Mouse (Mus musculus) kidney, postnatal 0 days (tissue): Measurements from ENCODE around the gene Ehbp1l1. TPM values are rescaled to one million over a fixed set of nuclear protein-coding genes. Genes with fewer than 3 reads are reported as not detected.

Experiments used
- ATAC-seq: fragments of 200-750 bp; cut with Nextera tagmentation; replicated peaks from 2 replicates; pipeline ENCODE4 v1.8.0; 2017; ENCODE audit warnings: low read depth, moderate number of reproducible peaks, moderate TSS enrichment, moderate library complexity; ENCODE audit not compliant: low FRiP score
- DNase-seq: peaks from one replicate; pipeline ENCODE4 v3.0.0-alpha.2; 2016; ENCODE audit warnings: low spot score
- H3K27ac ChIP-seq: fragments of 300-500 bp; sonication (generic); 2 replicates; pipeline ENCODE4 v1.5.1; 2014; ENCODE audit warnings: mild to moderate bottlenecking
- H3K27me3 ChIP-seq: fragments of 300-500 bp; sonication (generic); 2 replicates; pipeline ENCODE4 v1.6.1; 2014; ENCODE audit warnings: low read length, mixed read lengths; ENCODE audit not compliant: insufficient read depth
- H3K36me3 ChIP-seq: fragments of 300-500 bp; sonication (generic); 2 replicates; pipeline ENCODE4 v1.6.1; 2014; ENCODE audit warnings: low read length, mixed read lengths; ENCODE audit not compliant: insufficient read depth
- H3K4me1 ChIP-seq: fragments of 300-500 bp; sonication (generic); replicated peaks from 2 replicates; pipeline ENCODE4 v1.6.1; 2014; ENCODE audit warnings: antibody characterized with exemption, low read length, mixed read lengths; ENCODE audit not compliant: insufficient read depth
- H3K4me2 ChIP-seq: fragments of 300-500 bp; sonication (generic); 2 replicates; pipeline ENCODE4 v1.6.1; 2014; ENCODE audit warnings: mild to moderate bottlenecking, low read length, moderate library complexity, mixed read lengths
- H3K4me3 ChIP-seq: fragments of 300-500 bp; sonication (generic); replicated peaks from 2 replicates; pipeline ENCODE4 v1.5.1; 2014; ENCODE audit warnings: low read depth, low read length
- H3K9ac ChIP-seq: fragments of 300-500 bp; sonication (generic); 2 replicates; pipeline ENCODE4 v1.6.1; 2014; ENCODE audit warnings: low read depth, low read length
- H3K9me3 ChIP-seq: fragments of 300-500 bp; sonication (generic); replicated peaks from 2 replicates; pipeline ENCODE4 v1.6.1; 2016; ENCODE audit warnings: low read length, inconsistent platforms, mixed read lengths
- CTCF ChIP-seq: IDR thresholded peaks from 2 replicates; pipeline ENCODE4 v1.5.1; 2016; ENCODE audit warnings: antibody characterized with exemption, low read depth, mild to moderate bottlenecking, moderate library complexity
- WGBS: fragments of 180-500 bp; shearing (Covaris S2); extraction: QIAGEN DNeasy Blood & Tissue Kit; methylation state at CpG from one replicate; pipeline ENCODE4 v1.1.7; 2014; 5-methylcytosine and 5-hydroxymethylcytosine counted together
- polyA plus RNA-seq: library from polyadenylated mRNA; unstranded; fragments of >200 nt; fragmentation: Nextera tagmentation; extraction: Ambion mirVana; gene quantifications from 2 replicates; pipeline ENCODE4 v1.2.1, GENCODE M21; 2015

Ehbp1l1 gene
- polyA plus RNA-seq, 1 experiment from 2014 or later: 14.3 TPM

DNA sequence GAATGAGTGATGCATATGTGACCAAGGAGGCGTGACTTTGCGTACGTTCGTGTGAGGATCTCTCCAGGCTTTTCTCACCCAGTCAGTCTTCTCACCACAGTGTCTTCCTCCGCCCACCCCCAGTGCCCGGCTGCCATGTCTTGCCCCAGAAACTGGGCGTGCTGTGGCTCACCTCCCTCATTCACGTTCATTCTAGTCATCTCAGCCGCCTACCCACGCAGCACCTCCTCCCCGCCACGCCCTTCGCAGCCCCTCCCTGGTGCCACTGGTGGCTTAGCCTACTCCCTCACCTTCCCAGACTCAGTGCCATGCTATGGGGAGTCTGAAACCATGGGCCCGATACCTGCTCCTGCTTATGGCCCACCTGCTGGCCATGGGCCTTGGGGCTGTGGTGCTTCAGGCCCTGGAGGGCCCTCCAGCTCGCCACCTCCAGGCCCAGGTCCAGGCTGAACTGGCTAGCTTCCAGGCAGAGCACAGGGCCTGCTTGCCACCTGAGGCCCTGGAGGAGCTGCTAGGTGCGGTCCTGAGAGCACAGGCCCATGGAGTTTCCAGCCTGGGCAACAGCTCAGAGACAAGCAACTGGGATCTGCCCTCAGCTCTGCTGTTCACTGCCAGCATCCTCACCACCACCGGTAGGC lies 21.8 kb downstream of the Ehbp1l1 start, which contains the start of gene Kcnk7:
Kcnk7 (plus strand) TSS at position 205 of the 638 bp plus-strand sequence.
- H3K9ac ChIP-seq: no peak within 1 kb of the TSS
- H3K4me1 ChIP-seq: 0 out of 2 replicates have a peak, but pooled peaks cover 6% of the 10 kb centered on the region
- DNase-seq (no peak), ATAC-seq (no peak)
- 71% methylated on average over 17 of the region's 17 CpGs for WGBS
- H3K9me3 ChIP-seq: no peaks in the 10 kb centered on the region
- TF ChIP-seq CTCF: no peak
- no peak within 1 kb of the TSS for H3K4me3 ChIP-seq
- peaks cover 34% of the 10 kb centered on the region for H3K36me3 ChIP-seq
- H3K27me3 ChIP-seq: no peaks in the 10 kb centered on the region
- H3K27ac ChIP-seq: peak within 1 kb of the TSS; percentile 33
- no peak within 1 kb of the TSS for H3K4me2 ChIP-seq

- Histone ChIP-seq H3K9me3 (no peaks in the 10 kb centered on the region), H3K27ac (no peak overlapping the region), H3K9ac (no peak overlapping the region), H3K4me3 (no peak overlapping the region), H3K36me3 (peaks cover 62% of the 10 kb centered on the region), H3K4me1 (peaks cover 21% of the 10 kb centered on the region), H3K27me3 (no peaks in the 10 kb centered on the region), H3K4me2 (no peak overlapping the region)
- WGBS: 30% methylated on average over 41 of the region's 41 CpGs
- no peak for TF ChIP-seq CTCF
- peak; percentile 62 for ATAC-seq
- DNase-seq: peak; percentile 44
Measured at GRCm38 (mm10) chr19:5695849-5696462, 30.2 kb downstream of the Ehbp1l1 start.

DNA sequence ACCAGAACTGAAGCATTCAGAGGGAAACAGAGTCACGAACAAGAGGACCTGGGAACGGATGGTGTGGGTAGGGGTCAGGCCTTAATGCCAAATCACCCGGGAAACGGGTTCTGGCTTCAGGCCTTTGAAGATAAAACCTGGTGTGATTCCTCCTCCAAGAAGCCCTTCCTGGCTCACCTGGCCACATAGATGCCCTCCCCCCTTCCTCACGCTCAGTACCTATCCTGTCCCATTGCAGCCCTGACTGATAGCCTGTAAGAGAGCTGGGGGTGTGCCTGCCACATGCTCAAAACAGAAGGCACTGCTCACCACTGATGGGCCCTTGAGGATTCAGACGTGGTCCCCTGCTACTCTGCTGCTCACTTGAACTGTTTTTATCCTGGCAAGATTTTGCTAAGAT lies 32.3 kb downstream of the Ehbp1l1 start:
- Histone ChIP-seq H3K4me3 (no peak overlapping the region), H3K27ac (no peak overlapping the region), H3K4me1 (peaks cover 28% of the 10 kb centered on the region), H3K27me3 (no peaks in the 10 kb centered on the region), H3K9ac (no peak overlapping the region; the same call in 1 of the 2 replicates), H3K36me3 (peaks cover 47% of the 10 kb centered on the region), H3K9me3 (no peaks in the 10 kb centered on the region), H3K4me2 (peak overlapping the region; percentile 100; the same call in 1 of the 2 replicates)
- no peak for TF ChIP-seq CTCF
- ATAC-seq: no peak
- no peak for DNase-seq
- 79% methylated on average over 6 of the region's 6 CpGs for WGBS

DNA sequence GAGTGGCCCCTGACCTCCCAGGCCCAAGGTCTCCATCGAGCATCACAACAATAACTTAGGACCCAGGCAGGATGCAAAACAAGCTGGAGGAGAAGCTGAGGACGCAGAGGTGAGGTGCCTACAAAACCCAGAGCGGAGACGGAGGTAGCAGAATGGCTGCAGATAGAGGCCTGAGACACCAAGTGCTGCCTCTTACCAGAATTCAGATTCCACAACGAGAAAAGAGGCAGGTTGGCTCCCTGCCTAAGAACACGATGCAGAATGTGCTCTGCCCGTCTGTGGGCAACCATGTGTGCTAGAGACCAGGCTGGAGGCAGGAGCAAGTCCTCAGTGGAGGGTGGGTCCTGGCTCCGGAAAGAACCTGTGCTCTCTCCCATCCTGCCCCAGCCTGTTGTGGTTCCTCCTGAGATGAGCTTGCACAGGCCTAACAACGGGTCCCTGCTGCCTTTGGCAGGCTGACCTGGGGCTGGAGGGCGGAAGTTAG lies 33.2 kb downstream of the Ehbp1l1 start:
- DNase-seq (no peak), ATAC-seq (no peak)
- 54% methylated on average over 10 of the region's 10 CpGs for WGBS
- Histone ChIP-seq H3K27ac (peak overlapping the region; percentile 96), H3K4me1 (peaks cover 28% of the 10 kb centered on the region), H3K27me3 (no peaks in the 10 kb centered on the region), H3K4me3 (peak overlapping the region; percentile 92), H3K4me2 (peak overlapping the region; percentile 100), H3K9me3 (no peaks in the 10 kb centered on the region), H3K36me3 (peaks cover 40% of the 10 kb centered on the region), H3K9ac (peak overlapping the region; percentile 86)
- TF ChIP-seq CTCF: no peak

- peak overlapping the region; percentile 96 for H3K27ac ChIP-seq
- TF ChIP-seq CTCF: no peak
- H3K9ac ChIP-seq: peak overlapping the region; percentile 86
- peak; percentile 73 for DNase-seq
- WGBS: 45% methylated on average over 10 of the region's 10 CpGs
- H3K36me3 ChIP-seq: peaks cover 33% of the 10 kb centered on the region
- peak overlapping the region; percentile 92 for H3K4me3 ChIP-seq
- H3K4me2 ChIP-seq: peak overlapping the region; percentile 100
- H3K9me3 ChIP-seq: no peaks in the 10 kb centered on the region
- no peak for ATAC-seq
- H3K4me1 ChIP-seq: peaks cover 31% of the 10 kb centered on the region
- H3K27me3 ChIP-seq: no peaks in the 10 kb centered on the region
Measured at GRCm38 (mm10) chr19:5692086-5692912, 33.8 kb downstream of the Ehbp1l1 start.

- Histone ChIP-seq H3K9ac (peak overlapping the region; percentile 86), H3K9me3 (no peaks in the 10 kb centered on the region), H3K4me3 (peak overlapping the region; percentile 92), H3K27ac (peak overlapping the region; percentile 96), H3K36me3 (peaks cover 26% of the 10 kb centered on the region), H3K27me3 (no peaks in the 10 kb centered on the region), H3K4me1 (peaks cover 31% of the 10 kb centered on the region), H3K4me2 (peak overlapping the region; percentile 100)
- 58% methylated on average over 5 of the region's 5 CpGs for WGBS
- no peak for TF ChIP-seq CTCF
- ATAC-seq: no peak
- DNase-seq: no peak
Measured at GRCm38 (mm10) chr19:5691601-5692000, 34.5 kb downstream of the Ehbp1l1 start.
